Comparison of ENCODE assay signal across 9 mouse cellular contexts in the genomic region with DNA sequence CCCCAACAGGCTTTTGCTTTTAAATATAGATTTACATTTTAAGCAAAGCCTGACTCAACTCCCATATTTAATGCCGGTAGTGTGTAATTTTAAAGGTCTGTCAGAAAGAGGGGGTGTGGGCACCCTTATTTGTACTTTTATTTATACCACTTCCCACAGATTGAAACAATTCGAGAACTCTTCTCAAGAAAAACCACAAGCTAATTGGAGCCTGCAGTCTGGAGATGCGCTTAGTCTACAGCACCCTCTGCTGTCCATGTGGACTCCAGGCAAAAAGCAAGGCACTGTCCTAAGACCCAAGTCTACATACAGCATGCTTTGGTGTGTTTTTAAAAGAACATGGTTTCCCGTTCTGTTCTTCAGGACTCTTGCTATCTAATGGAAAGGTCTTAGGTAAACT. TPM values are rescaled to one million over a fixed set of nuclear protein-coding genes. Genes with fewer than 3 reads are reported as not detected.
A peak's percentile ranks its signal among the peaks of the same experiment; 100 is the strongest.
DNase-seq lines count a peak whose midpoint lies in the region; ATAC-seq and TF ChIP-seq lines count a peak whose summit lies in the region.
"Had no signal": no experiment of that assay in that cellular context is flagged by ENCODE, and none has a peak within 500 bp of the region (broad histone marks: within the 10 kb centered on the region; RNA-seq: fewer than 3 reads in every experiment).

No protein-coding gene starts in this region.

- H3K27ac ChIP-seq in gastrocnemius, adult 2 months, result peak overlapping the region; percentile 31; the same call in 1 of the 2 replicates
- no peak overlapping the region for H3K27ac ChIP-seq in intestine, embryonic 15.5 days
- H3K27ac ChIP-seq in midbrain, embryonic 14.5 days (replicated peaks; ENCODE audit: low read depth, low read length), result no peak overlapping the region
- no peak overlapping the region for H3K27ac ChIP-seq in stomach, embryonic 16.5 days (ENCODE audit: low read length)

- H3K9me3 ChIP-seq in intestine, embryonic 15.5 days, result no peaks in the 10 kb centered on the region
- no peaks in the 10 kb centered on the region for H3K9me3 ChIP-seq in midbrain, embryonic 14.5 days (ENCODE audit: control insufficient read depth, low read length)
- H3K9me3 ChIP-seq in stomach, embryonic 16.5 days (replicated peaks; ENCODE audit: control insufficient read depth, low read length), result no peaks in the 10 kb centered on the region
- H3K9me3 ChIP-seq: stomach, embryonic 15.5 days had no signal

- peak; percentile 92 for ATAC-seq in common myeloid progenitor, adult 5-6 weeks (replicated peaks; ENCODE audit: low read depth, poor library complexity, severe bottlenecking)
- ATAC-seq in intestine, embryonic 15.5 days, result peak; percentile 81
- no peak for ATAC-seq in midbrain, embryonic 14.5 days (ENCODE audit: low FRiP score, low TSS enrichment)
- peak; percentile 80; the same call in 1 of the 2 replicates for ATAC-seq in stomach, embryonic 16.5 days (ENCODE audit: insufficient read depth, low FRiP score)

- H3K36me3 ChIP-seq in intestine, embryonic 15.5 days, result 0 out of 2 replicates have a peak, but pooled peaks cover 3% of the 10 kb centered on the region
- H3K36me3 ChIP-seq in midbrain, embryonic 14.5 days (ENCODE audit: control insufficient read depth, insufficient read depth, low read length), result no peaks in the 10 kb centered on the region
- H3K36me3 ChIP-seq in stomach, embryonic 16.5 days (ENCODE audit: control insufficient read depth, insufficient read depth, low read length), result no peaks in the 10 kb centered on the region

- TF ChIP-seq CTCF in gastrocnemius, adult 2 months (IDR thresholded peaks at IDR 0.05), result peak; percentile 97

- DNase-seq in urinary bladder, postnatal 14 days (ENCODE audit: low spot score), result peak; percentile 52
- no peak for DNase-seq in urinary bladder, adult 2 months (ENCODE audit: low spot score)
- DNase-seq in gastrocnemius, adult 2 months, result peak; percentile 62
- DNase-seq in left cerebral cortex, postnatal 36 days (ENCODE audit: low spot score in 2 of 2), result peak; percentile 63 to 71
- DNase-seq in midbrain, embryonic 14.5 days, result peak; percentile 90

- H3K4me1 ChIP-seq in intestine, embryonic 15.5 days (replicated peaks), result no peaks in the 10 kb centered on the region
- H3K4me1 ChIP-seq in midbrain, embryonic 14.5 days (ENCODE audit: control insufficient read depth, insufficient read depth, low read length), result no peaks in the 10 kb centered on the region
- peaks cover 8% of the 10 kb centered on the region; the same call in 1 of the 2 replicates for H3K4me1 ChIP-seq in stomach, embryonic 16.5 days (ENCODE audit: control insufficient read depth, insufficient read depth, low read length)

- no peak overlapping the region for H3K4me2 ChIP-seq in intestine, embryonic 15.5 days (replicated peaks)
- no peak overlapping the region for H3K4me2 ChIP-seq in midbrain, embryonic 14.5 days (ENCODE audit: low read length)
- peak overlapping the region; percentile 13; the same call in 1 of the 2 replicates for H3K4me2 ChIP-seq in stomach, embryonic 16.5 days (ENCODE audit: low read depth, low read length)
- H3K4me2 ChIP-seq: stomach, embryonic 15.5 days had no signal

- intact Hi-C loops in gastrocnemius, adult 2 months (cut with DNase I), result loop anchor here (1.0 to 2.0 kb wide), 3 partner anchors 64 to 549 kb away; no protein-coding TSS in a partner anchor
- intact Hi-C loops in left cerebral cortex, postnatal 36 days (cut with DNase I), result loop anchor here (2.0 to 5.0 kb wide), 3 partner anchors 137 to 548 kb away; no protein-coding TSS in a partner anchor

- H3K27me3 ChIP-seq in intestine, embryonic 15.5 days (replicated peaks), result no peaks in the 10 kb centered on the region
- no peaks in the 10 kb centered on the region for H3K27me3 ChIP-seq in midbrain, embryonic 14.5 days (ENCODE audit: control insufficient read depth, insufficient read depth, low read length)
- no peaks in the 10 kb centered on the region for H3K27me3 ChIP-seq in stomach, embryonic 16.5 days (ENCODE audit: control insufficient read depth, insufficient read depth, low read length)
- H3K27me3 ChIP-seq: stomach, embryonic 15.5 days had no signal

- no peak overlapping the region for H3K9ac ChIP-seq in intestine, embryonic 15.5 days
- H3K9ac ChIP-seq in midbrain, embryonic 14.5 days (replicated peaks; ENCODE audit: low read length), result no peak overlapping the region
- no peak overlapping the region for H3K9ac ChIP-seq in stomach, embryonic 16.5 days (ENCODE audit: low read length)
- H3K9ac ChIP-seq: stomach, embryonic 15.5 days had no signal

- 19% methylated on average over 4 of the region's 4 CpGs for WGBS in intestine, embryonic 15.5 days
- WGBS in midbrain, embryonic 14.5 days, result 26% methylated on average over 4 of the region's 4 CpGs
- 18% methylated on average over 4 of the region's 4 CpGs for WGBS in stomach, embryonic 16.5 days

- no peak overlapping the region for H3K4me3 ChIP-seq in gastrocnemius, adult 2 months
- H3K4me3 ChIP-seq in intestine, embryonic 15.5 days (replicated peaks), result no peak overlapping the region
- no peak overlapping the region for H3K4me3 ChIP-seq in midbrain, embryonic 14.5 days (replicated peaks; ENCODE audit: low read depth, low read length)
- no peak overlapping the region for H3K4me3 ChIP-seq in stomach, embryonic 16.5 days (replicated peaks; ENCODE audit: low read length)
- H3K4me3 ChIP-seq: stomach, embryonic 15.5 days had no signal

RNA-seq across cellular contexts. Expression of a gene that starts 17.3 kb away (rescaled TPM):
- 25.9 and 30.1 TPM in 2 replicates for polyA plus RNA-seq in urinary bladder, adult 2 months (2012; rRNA removed)
- 52.0 and 52.8 TPM in 2 replicates for total RNA-seq in common myeloid progenitor, adult 5-6 weeks (2017)
- total RNA-seq in gastrocnemius, adult 2 months (2021), result 10 to 100 TPM; 13.7 to 20.2 TPM
- polyA plus RNA-seq in intestine, embryonic 15.5 days (2015; fragmentation: Nextera tagmentation; extraction: Ambion mirVana), result 70.2 and 74.4 TPM in 2 replicates
- 10 to 100 TPM; 29.0 to 35.2 TPM for total RNA-seq in left cerebral cortex, postnatal 36 days (2021)
- polyA plus RNA-seq in midbrain, embryonic 14.5 days (2014; fragmentation: Nextera tagmentation; extraction: Ambion mirVana), result 31.4 and 36.4 TPM in 2 replicates
- 54.3 and 62.3 TPM in 2 replicates for polyA plus RNA-seq in stomach, embryonic 16.5 days (2015; fragmentation: Nextera tagmentation; extraction: Ambion mirVana)

RNA-seq across cellular contexts. Expression of a gene that starts 30.5 kb away (rescaled TPM):
- polyA plus RNA-seq in urinary bladder, adult 2 months (2012; rRNA removed), result 1.5 TPM in 2 replicates
- not detected in 2 replicates for total RNA-seq in common myeloid progenitor, adult 5-6 weeks (2017)
- total RNA-seq in gastrocnemius, adult 2 months (2021), result 1 to 10 TPM; 1.6 to 2.5 TPM
- 1.4 and 1.5 TPM in 2 replicates for polyA plus RNA-seq in intestine, embryonic 15.5 days (2015; fragmentation: Nextera tagmentation; extraction: Ambion mirVana)
- total RNA-seq in left cerebral cortex, postnatal 36 days (2021), result 1 to 10 TPM; 5.3 TPM
- 4.0 and 4.2 TPM in 2 replicates for polyA plus RNA-seq in midbrain, embryonic 14.5 days (2014; fragmentation: Nextera tagmentation; extraction: Ambion mirVana)
- polyA plus RNA-seq in stomach, embryonic 16.5 days (2015; fragmentation: Nextera tagmentation; extraction: Ambion mirVana), result 1.0 and 1.5 TPM in 2 replicates
